In genomic region chr9:69712714-69713525, GRCm38 (mm10) we compare ENCODE assay signal across 10 mouse cellular contexts. TPM values are rescaled to one million over a fixed set of nuclear protein-coding genes. Genes with fewer than 3 reads are reported as not detected.
A peak's percentile ranks its signal among the peaks of the same experiment; 100 is the strongest.
DNase-seq lines count a peak whose midpoint lies in the region; ATAC-seq and TF ChIP-seq lines count a peak whose summit lies in the region.
"Had no signal": no experiment of that assay in that cellular context is flagged by ENCODE, and none has a peak within 500 bp of the region (broad histone marks: within the 10 kb centered on the region; RNA-seq: fewer than 3 reads in every experiment).

No protein-coding gene starts in this region.

- H3K27ac ChIP-seq in midbrain, embryonic 10.5 days (replicated peaks): peak overlapping the region; percentile 86
- H3K27ac ChIP-seq in midbrain, postnatal 0 days (ENCODE audit: low read depth, low read length): no peak overlapping the region
- H3K27ac ChIP-seq in embryonic facial prominence, embryonic 12.5 days: peak overlapping the region; percentile 30; the same call in 1 of the 2 replicates
- H3K27ac ChIP-seq in lung, embryonic 16.5 days (ENCODE audit: low read length): peak overlapping the region; percentile 87
- peak overlapping the region; percentile 82 for H3K27ac ChIP-seq in stomach, embryonic 16.5 days (ENCODE audit: low read length)
- no peak overlapping the region for H3K27ac ChIP-seq in thymus, adult 2 months (ENCODE audit: control insufficient read depth, insufficient read depth, low read length)

- TF ChIP-seq POLR2A in thymus, adult 2 months (IDR thresholded peaks at IDR 0.05; ENCODE audit: control insufficient read depth, extremely low read depth, insufficient read depth, low read length, poor library complexity): no peak

- H3K9me3 ChIP-seq in midbrain, embryonic 10.5 days (replicated peaks): peaks cover 11% of the 10 kb centered on the region; the same call in 1 of the 2 replicates
- no peaks in the 10 kb centered on the region for H3K9me3 ChIP-seq in midbrain, postnatal 0 days (ENCODE audit: low read length)
- H3K9me3 ChIP-seq in embryonic facial prominence, embryonic 12.5 days: no peaks in the 10 kb centered on the region
- no peaks in the 10 kb centered on the region for H3K9me3 ChIP-seq in lung, embryonic 16.5 days (ENCODE audit: control insufficient read depth, low read length)
- H3K9me3 ChIP-seq in stomach, embryonic 16.5 days (replicated peaks; ENCODE audit: control insufficient read depth, low read length): no peaks in the 10 kb centered on the region

- no peak overlapping the region for H3K4me2 ChIP-seq in midbrain, postnatal 0 days (ENCODE audit: low read depth, low read length, poor library complexity, severe bottlenecking)
- no peak overlapping the region for H3K4me2 ChIP-seq in embryonic facial prominence, embryonic 12.5 days (replicated peaks)
- H3K4me2 ChIP-seq in lung, embryonic 16.5 days (ENCODE audit: low read depth, low read length): 0 out of 2 replicates have a peak overlapping the region, but pooled peaks have one; percentile 14
- H3K4me2 ChIP-seq in stomach, embryonic 16.5 days (ENCODE audit: low read depth, low read length): peak overlapping the region; percentile 17; the same call in 1 of the 2 replicates

- no peaks in the 10 kb centered on the region for H3K36me3 ChIP-seq in midbrain, embryonic 10.5 days
- no peaks in the 10 kb centered on the region for H3K36me3 ChIP-seq in midbrain, postnatal 0 days (ENCODE audit: insufficient read depth, low read length)
- no peaks in the 10 kb centered on the region for H3K36me3 ChIP-seq in embryonic facial prominence, embryonic 12.5 days
- H3K36me3 ChIP-seq in lung, embryonic 16.5 days (ENCODE audit: control insufficient read depth, insufficient read depth, low read length): no peaks in the 10 kb centered on the region
- no peaks in the 10 kb centered on the region for H3K36me3 ChIP-seq in stomach, embryonic 16.5 days (ENCODE audit: control insufficient read depth, insufficient read depth, low read length)
- H3K36me3 ChIP-seq in thymus, adult 2 months (ENCODE audit: control insufficient read depth, insufficient read depth, low read length): no peaks in the 10 kb centered on the region

- TF ChIP-seq CTCF in midbrain, postnatal 0 days (IDR thresholded peaks at IDR 0.05): no peak
- no peak for TF ChIP-seq CTCF in thymus, adult 2 months (IDR thresholded peaks at IDR 0.05; ENCODE audit: borderline replicate concordance, control insufficient read depth, extremely low read depth, insufficient read depth, low read length, poor library complexity)

- H3K27me3 ChIP-seq in midbrain, embryonic 10.5 days (ENCODE audit: low read depth, poor library complexity, severe bottlenecking): peaks cover 3% of the 10 kb centered on the region; the same call in 1 of the 2 replicates
- no peaks in the 10 kb centered on the region for H3K27me3 ChIP-seq in midbrain, postnatal 0 days (ENCODE audit: insufficient read depth, low read length)
- H3K27me3 ChIP-seq in embryonic facial prominence, embryonic 12.5 days: no peaks in the 10 kb centered on the region
- H3K27me3 ChIP-seq in lung, embryonic 16.5 days (ENCODE audit: control insufficient read depth, insufficient read depth, low read depth, low read length): no peaks in the 10 kb centered on the region
- H3K27me3 ChIP-seq in stomach, embryonic 16.5 days (ENCODE audit: control insufficient read depth, insufficient read depth, low read length): no peaks in the 10 kb centered on the region
- no peaks in the 10 kb centered on the region for H3K27me3 ChIP-seq in thymus, adult 2 months (ENCODE audit: control insufficient read depth, insufficient read depth, low read length)

- peak; percentile 58 for DNase-seq in midbrain, embryonic 10.5 days (ENCODE audit: low spot score)
- no peak for DNase-seq in midbrain, postnatal 0 days (ENCODE audit: low spot score)
- no peak for DNase-seq in thymus, adult 2 months
- DNase-seq: heart, adult 18-20 months had no signal

- peaks cover 59% of the 10 kb centered on the region for H3K4me1 ChIP-seq in midbrain, embryonic 10.5 days
- H3K4me1 ChIP-seq in midbrain, postnatal 0 days (ENCODE audit: insufficient read depth, low read length): no peaks in the 10 kb centered on the region
- no peaks in the 10 kb centered on the region for H3K4me1 ChIP-seq in embryonic facial prominence, embryonic 12.5 days
- peaks cover 23% of the 10 kb centered on the region for H3K4me1 ChIP-seq in lung, embryonic 16.5 days (replicated peaks; ENCODE audit: control insufficient read depth, insufficient read depth, low read length)
- peaks cover 17% of the 10 kb centered on the region; the same call in 1 of the 2 replicates for H3K4me1 ChIP-seq in stomach, embryonic 16.5 days (ENCODE audit: control insufficient read depth, insufficient read depth, low read length)
- H3K4me1 ChIP-seq in thymus, adult 2 months (replicated peaks; ENCODE audit: control insufficient read depth, insufficient read depth, low read length): peaks cover 2% of the 10 kb centered on the region

- ATAC-seq in midbrain, postnatal 0 days (ENCODE audit: low FRiP score): no peak
- no peak for ATAC-seq in embryonic facial prominence, embryonic 12.5 days (ENCODE audit: insufficient number of reproducible peaks, insufficient read depth, low FRiP score, low TSS enrichment)
- peak; percentile 86 for ATAC-seq in lung, embryonic 16.5 days (ENCODE audit: low read depth)
- peak; percentile 40; the same call in 1 of the 2 replicates for ATAC-seq in stomach, embryonic 16.5 days (ENCODE audit: insufficient read depth, low FRiP score)
- no peak for ATAC-seq in erythroblast, adult 5-6 weeks (replicated peaks; ENCODE audit: low FRiP score, poor library complexity, severe bottlenecking)
- ATAC-seq: intestine, postnatal 0 days had no signal

- peak overlapping the region; percentile 39 for H3K4me3 ChIP-seq in midbrain, embryonic 10.5 days
- H3K4me3 ChIP-seq in midbrain, postnatal 0 days (ENCODE audit: low read depth, low read length): no peak overlapping the region
- H3K4me3 ChIP-seq in embryonic facial prominence, embryonic 12.5 days: no peak overlapping the region
- no peak overlapping the region for H3K4me3 ChIP-seq in lung, embryonic 16.5 days (ENCODE audit: low read length)
- no peak overlapping the region for H3K4me3 ChIP-seq in stomach, embryonic 16.5 days (replicated peaks; ENCODE audit: low read length)
- H3K4me3 ChIP-seq in thymus, adult 2 months (ENCODE audit: control insufficient read depth, insufficient read depth, low read length): no peak overlapping the region
- H3K4me3 ChIP-seq: myocyte had no signal

- WGBS in midbrain, embryonic 10.5 days: 7% methylated on average over 12 of the region's 12 CpGs
- 22% methylated on average over 12 of the region's 12 CpGs for WGBS in midbrain, postnatal 0 days
- WGBS in embryonic facial prominence, embryonic 12.5 days: 21% methylated on average over 12 of the region's 12 CpGs
- WGBS in lung, embryonic 16.5 days: 31% methylated on average over 12 of the region's 12 CpGs
- 25% methylated on average over 12 of the region's 12 CpGs for WGBS in stomach, embryonic 16.5 days
- WGBS in thymus, adult 2 months: 61% methylated on average over 12 of the region's 12 CpGs

- no peak overlapping the region for H3K9ac ChIP-seq in midbrain, postnatal 0 days (replicated peaks; ENCODE audit: low read length, poor library complexity, severe bottlenecking)
- no peak overlapping the region for H3K9ac ChIP-seq in embryonic facial prominence, embryonic 12.5 days
- H3K9ac ChIP-seq in lung, embryonic 16.5 days (ENCODE audit: low read length): no peak overlapping the region
- no peak overlapping the region for H3K9ac ChIP-seq in stomach, embryonic 16.5 days (ENCODE audit: low read length)

RNA-seq across cellular contexts. Expression of gene Foxb1, which starts 47.8 kb away (rescaled TPM):
- 13.0 and 15.1 TPM in 2 replicates for polyA plus RNA-seq in midbrain, embryonic 10.5 days (2016; fragmentation: Nextera tagmentation; extraction: Ambion mirVana)
- 18.0 and 18.1 TPM in 2 replicates for total RNA-seq in midbrain, postnatal 0 days (2014; rRNA removed)
- polyA plus RNA-seq in midbrain, postnatal 0 days (2015; fragmentation: Nextera tagmentation; extraction: Ambion mirVana): 16.5 and 18.5 TPM in 2 replicates
- polyA plus RNA-seq in embryonic facial prominence, embryonic 12.5 days (2016; fragmentation: Nextera tagmentation; extraction: Ambion mirVana): 0.06 and 0.17 TPM in 2 replicates
- polyA plus RNA-seq in lung, embryonic 16.5 days (2015; fragmentation: Nextera tagmentation; extraction: Ambion mirVana): not detected in 2 replicates
- polyA plus RNA-seq in stomach, embryonic 16.5 days (2015; fragmentation: Nextera tagmentation; extraction: Ambion mirVana): not detected in 2 replicates
- 1.0 and 1.7 TPM in 2 replicates for polyA plus RNA-seq in thymus, adult 2 months (2012; rRNA removed)
- total RNA-seq in erythroblast, adult 5-6 weeks (2015; ENCODE audit: low replicate concordance): not detected in 2 replicates
- not detected in 2 replicates for total RNA-seq in erythroblast, adult 5-6 weeks (2017; ENCODE audit: low replicate concordance)
- total RNA-seq: heart, adult 18-20 months had no signal
- polyA plus RNA-seq: intestine, postnatal 0 days; myocyte had no signal

Comparison
In these comparisons a context has a peak if more than half of its experiments do, and no peak if none do; other contexts are left out.
1. H3K27ac ChIP-seq: peak in midbrain, embryonic 10.5 days (single experiment), embryonic facial prominence, embryonic 12.5 days (single experiment), lung, embryonic 16.5 days (single experiment) and stomach, embryonic 16.5 days (single experiment); none in midbrain, postnatal 0 days (single experiment) and thymus, adult 2 months (single experiment).
2. ATAC-seq: peak in lung, embryonic 16.5 days (single experiment) and stomach, embryonic 16.5 days (single experiment); none in midbrain, postnatal 0 days (single experiment), embryonic facial prominence, embryonic 12.5 days (single experiment) and erythroblast, adult 5-6 weeks (single experiment).
3. H3K4me2 ChIP-seq: peak in lung, embryonic 16.5 days (single experiment) and stomach, embryonic 16.5 days (single experiment); none in midbrain, postnatal 0 days (single experiment) and embryonic facial prominence, embryonic 12.5 days (single experiment).